Mouse (Mus musculus): ENCODE measurements around the gene Zpbp2.

DNA sequence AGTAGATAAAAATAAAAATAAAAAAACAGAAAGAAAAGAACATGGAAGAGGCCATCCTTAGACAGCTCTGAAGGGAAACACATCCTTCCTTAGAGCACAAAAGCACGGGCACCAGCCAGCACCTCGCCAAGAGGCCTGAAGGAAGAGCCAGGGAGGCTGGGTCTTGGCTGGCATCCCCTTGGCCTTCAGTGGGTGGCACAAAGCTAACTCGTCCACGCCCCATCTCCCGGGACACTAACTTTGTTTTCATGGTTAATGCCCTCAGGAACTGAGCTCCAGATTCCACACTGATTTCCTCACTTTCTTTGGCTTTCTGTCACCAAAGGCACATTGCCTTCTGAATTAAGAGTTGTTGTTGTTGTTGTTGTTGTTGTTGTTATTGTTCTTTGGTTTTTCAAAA lies 26.9 kb downstream of the Zpbp2 start:
- no peak for TF ChIP-seq GATA1 (IDR thresholded peaks at IDR 0.05; ENCODE audit: low read length)
- TF ChIP-seq TAL1 (IDR thresholded peaks at IDR 0.05; ENCODE audit: low read length) = no peak
